8 mouse cellular contexts compared by ENCODE assay signal in the genomic region with DNA sequence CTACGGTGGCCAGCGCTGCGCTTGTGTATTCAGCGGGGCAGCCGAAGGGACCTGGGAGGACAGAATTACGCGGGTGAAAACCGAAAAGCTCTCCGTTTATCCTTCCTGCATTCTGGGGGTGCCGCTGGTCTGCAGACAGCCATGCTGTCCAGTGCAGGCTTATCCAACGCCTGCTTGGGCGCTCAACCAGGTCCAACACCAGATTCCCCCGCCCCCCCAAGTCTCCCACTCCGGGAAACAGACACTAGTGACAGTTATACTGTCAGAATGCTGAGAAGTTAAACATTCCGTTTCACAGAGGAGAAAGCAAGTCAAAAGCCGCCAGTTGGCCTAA. TPM values are rescaled to one million over a fixed set of nuclear protein-coding genes. Genes with fewer than 3 reads are reported as not detected.
A peak's percentile ranks its signal among the peaks of the same experiment; 100 is the strongest.
DNase-seq lines count a peak whose midpoint lies in the region; ATAC-seq and TF ChIP-seq lines count a peak whose summit lies in the region.

No protein-coding gene starts in this region.

- peak overlapping the region; percentile 76 for H3K27ac ChIP-seq in heart, embryonic 16.5 days (ENCODE audit: low read length)
- H3K27ac ChIP-seq in MEL (ENCODE audit: control insufficient read depth, low read depth, low read length): peak overlapping the region; percentile 97
- peak overlapping the region; percentile 61 for H3K27ac ChIP-seq in hindbrain, embryonic 11.5 days (ENCODE audit: low read depth, low read length)
- peak overlapping the region; percentile 78 for H3K27ac ChIP-seq in midbrain, embryonic 11.5 days (ENCODE audit: low read depth, low read length)

- TF ChIP-seq POLR2A in MEL (IDR thresholded peaks at IDR 0.05; ENCODE audit: control insufficient read depth in 1 of 2, insufficient read depth in 1 of 2, low read depth in 1 of 2, low read length in 2 of 2, poor library complexity in 1 of 2): no peak; a peak in 1 of 4 replicates

- intact Hi-C loops in heart, postnatal 14 days (cut with DNase I): loop anchor here (2.0 kb wide), 1 partner anchor 23 kb away; no protein-coding TSS in a partner anchor
- intact Hi-C loops in left cerebral cortex, postnatal 10 days (cut with DNase I): loop anchor here (2.0 kb wide), 1 partner anchor 41 kb away; a partner anchor contains a TSS

- DNase-seq in heart, postnatal 14 days: no peak
- no peak for DNase-seq in MEL (ENCODE audit: low read depth, low spot score)
- no peak for DNase-seq in hindbrain, embryonic 11.5 days (ENCODE audit: low spot score)
- no peak for DNase-seq in midbrain, embryonic 11.5 days (ENCODE audit: low spot score, missing footprints)
- no peak for DNase-seq in left cerebral cortex, postnatal 10 days (ENCODE audit: extremely low spot score in 1 of 2, low spot score in 2 of 2)
- no peak for DNase-seq in embryo, embryonic 11 days
- no peak for DNase-seq in embryo, embryonic 9.5 days (ENCODE audit: extremely low spot score)

- H3K4me2 ChIP-seq in heart, embryonic 16.5 days (ENCODE audit: low read depth, low read length): peak overlapping the region; percentile 78
- peak overlapping the region; percentile 52 for H3K4me2 ChIP-seq in hindbrain, embryonic 11.5 days (replicated peaks; ENCODE audit: low read depth, low read length)
- H3K4me2 ChIP-seq in midbrain, embryonic 11.5 days: peak overlapping the region; percentile 81

- no peak for TF ChIP-seq RAD21 in MEL (IDR thresholded peaks at IDR 0.05; ENCODE audit: low read depth, low read length)

- no peaks in the 10 kb centered on the region for H3K9me3 ChIP-seq in heart, embryonic 16.5 days (replicated peaks; ENCODE audit: control insufficient read depth, low read length)
- H3K9me3 ChIP-seq in MEL (replicated peaks; ENCODE audit: insufficient read depth, low read length): no peaks in the 10 kb centered on the region
- H3K9me3 ChIP-seq in hindbrain, embryonic 11.5 days (ENCODE audit: control insufficient read depth, low read length): no peaks in the 10 kb centered on the region
- no peaks in the 10 kb centered on the region for H3K9me3 ChIP-seq in midbrain, embryonic 11.5 days (ENCODE audit: control insufficient read depth, low read length)

- H3K4me1 ChIP-seq in heart, embryonic 16.5 days (ENCODE audit: control insufficient read depth, insufficient read depth, low read length): peaks cover 13% of the 10 kb centered on the region
- peaks cover 2 to 8% of the 10 kb centered on the region in 2 experiments for H3K4me1 ChIP-seq in MEL (ENCODE audit: control insufficient read depth in 1 of 2, insufficient read depth in 2 of 2, low read length in 2 of 2)
- no peaks in the 10 kb centered on the region for H3K4me1 ChIP-seq in hindbrain, embryonic 11.5 days (replicated peaks; ENCODE audit: control insufficient read depth, insufficient read depth, low read length)
- H3K4me1 ChIP-seq in midbrain, embryonic 11.5 days (ENCODE audit: control insufficient read depth, insufficient read depth, low read length): peaks cover 8% of the 10 kb centered on the region; the same call in 1 of the 2 replicates

- H3K4me3 ChIP-seq in heart, embryonic 16.5 days (ENCODE audit: low read length): peak overlapping the region; percentile 79
- H3K4me3 ChIP-seq in MEL (ENCODE audit: control insufficient read depth in 1 of 2, insufficient read depth in 1 of 2, low read depth in 2 of 2, low read length in 2 of 2): peak overlapping the region; percentile 75 to 82
- H3K4me3 ChIP-seq in hindbrain, embryonic 11.5 days (ENCODE audit: low read depth, low read length): peak overlapping the region; percentile 76
- peak overlapping the region; percentile 86 for H3K4me3 ChIP-seq in midbrain, embryonic 11.5 days (ENCODE audit: low read depth, low read length)

- no peak; the same call in 1 of the 2 replicates for ATAC-seq in heart, embryonic 16.5 days (replicated peaks; ENCODE audit: extremely low read depth, insufficient read depth, low FRiP score)
- no peak for ATAC-seq in hindbrain, embryonic 11.5 days (ENCODE audit: low FRiP score)
- ATAC-seq in midbrain, embryonic 11.5 days (ENCODE audit: low FRiP score): no peak

- under 1% methylated on average over 16 of the region's 16 CpGs for WGBS in heart, embryonic 16.5 days
- WGBS in hindbrain, embryonic 11.5 days: 2% methylated on average over 16 of the region's 16 CpGs
- under 1% methylated on average over 15 of the region's 16 CpGs for WGBS in midbrain, embryonic 11.5 days

- H3K36me3 ChIP-seq in heart, embryonic 16.5 days (ENCODE audit: control insufficient read depth, insufficient read depth): peaks cover 12% of the 10 kb centered on the region
- H3K36me3 ChIP-seq in MEL (ENCODE audit: control insufficient read depth in 1 of 2, insufficient read depth in 2 of 2, low read length in 2 of 2): peaks cover 4 to 23% of the 10 kb centered on the region in 2 experiments
- H3K36me3 ChIP-seq in hindbrain, embryonic 11.5 days (ENCODE audit: control insufficient read depth, insufficient read depth, low read length): no peaks in the 10 kb centered on the region
- H3K36me3 ChIP-seq in midbrain, embryonic 11.5 days (ENCODE audit: control insufficient read depth, insufficient read depth, low read length): peaks cover 4% of the 10 kb centered on the region

- no peaks in the 10 kb centered on the region for H3K27me3 ChIP-seq in heart, embryonic 16.5 days (ENCODE audit: control insufficient read depth, insufficient read depth, low read length)
- H3K27me3 ChIP-seq in MEL (ENCODE audit: control insufficient read depth in 1 of 2, insufficient read depth in 2 of 2, low read length in 2 of 2): no peaks in the 10 kb centered on the region
- H3K27me3 ChIP-seq in hindbrain, embryonic 11.5 days (ENCODE audit: control insufficient read depth, insufficient read depth, low read length): no peaks in the 10 kb centered on the region
- H3K27me3 ChIP-seq in midbrain, embryonic 11.5 days (ENCODE audit: control insufficient read depth, insufficient read depth, low read length): no peaks in the 10 kb centered on the region

- no peak for TF ChIP-seq CTCF in MEL (IDR thresholded peaks at IDR 0.05 in 2 of 3, conservative IDR thresholded peaks at IDR 0.05 in 1 of 3; ENCODE audit: control insufficient read depth in 1 of 3, insufficient read depth in 1 of 3, low read depth in 2 of 3, low read length in 3 of 3, poor library complexity in 1 of 3, severe bottlenecking in 1 of 3)

- TF ChIP-seq EP300 in MEL (IDR thresholded peaks at IDR 0.05; ENCODE audit: low read depth in 1 of 2, low read length in 2 of 2): no peak

- peaks cover 25% of the 10 kb centered on the region for H3K79me2 ChIP-seq in MEL (ENCODE audit: control insufficient read depth, insufficient read depth, low read length, poor library complexity)

- peak overlapping the region; percentile 73 for H3K9ac ChIP-seq in heart, embryonic 16.5 days (ENCODE audit: low read length)
- H3K9ac ChIP-seq in MEL (ENCODE audit: control insufficient read depth, low read depth, low read length, poor library complexity, severe bottlenecking): peak overlapping the region; percentile 95
- H3K9ac ChIP-seq in hindbrain, embryonic 11.5 days (ENCODE audit: low read depth, low read length): peak overlapping the region; percentile 98
- H3K9ac ChIP-seq in midbrain, embryonic 11.5 days (ENCODE audit: low read length): peak overlapping the region; percentile 66

TF ChIP-seq in MEL, 35 proteins besides CTCF, POLR2A, EP300 and RAD21:
- no peak for TF ChIP-seq HCFC1 (IDR thresholded peaks at IDR 0.05; ENCODE audit: low read depth, low read length)
- 0 out of 2 replicates have a peak, but pooled peaks have one; percentile 77 for TF ChIP-seq UBTF (IDR thresholded peaks at IDR 0.05; ENCODE audit: borderline replicate concordance, insufficient read depth, low read depth, low read length)
- TF ChIP-seq ETS1 (IDR thresholded peaks at IDR 0.05; ENCODE audit: low read depth, low read length): 0 out of 2 replicates have a peak, but pooled peaks have one; percentile 1

RNA-seq across cellular contexts. Expression of a gene that starts 24.5 kb away (rescaled TPM):
- polyA plus RNA-seq in heart, embryonic 16.5 days (2015; fragmentation: Nextera tagmentation; extraction: Ambion mirVana): 8.3 and 8.9 TPM in 2 replicates
- total RNA-seq in heart, postnatal 14 days (2021): 1 to 10 TPM; 6.9 to 7.8 TPM
- total RNA-seq in MEL (2012; rRNA removed): 3.3 and 4.6 TPM in 2 replicates
- polyA plus RNA-seq in MEL (2012; ENCODE audit: insufficient read depth in 1 of 2, insufficient read length in 2 of 2, low read depth in 1 of 2, low replicate concordance in 2 of 2, missing spikeins in 1 of 2): 1 to 10 TPM in 1 of 2 experiments, not detected in 1; 4.5 TPM
- polyA plus RNA-seq in hindbrain, embryonic 11.5 days (2014; fragmentation: Nextera tagmentation; extraction: Ambion mirVana): 9.1 and 10.1 TPM in 2 replicates
- polyA plus RNA-seq in midbrain, embryonic 11.5 days (2014; fragmentation: Nextera tagmentation; extraction: Ambion mirVana): 7.6 and 9.6 TPM in 2 replicates
- total RNA-seq in left cerebral cortex, postnatal 10 days (2021): 10 to 100 TPM; 20.1 to 23.4 TPM

RNA-seq across cellular contexts. Expression of a gene that starts 40.9 kb away (rescaled TPM):
- polyA plus RNA-seq in heart, embryonic 16.5 days (2015; fragmentation: Nextera tagmentation; extraction: Ambion mirVana): 49.1 and 55.1 TPM in 2 replicates
- total RNA-seq in heart, postnatal 14 days (2021): 10 to 100 TPM; 61.2 to 62.1 TPM
- 153 and 156 TPM in 2 replicates for total RNA-seq in MEL (2012; rRNA removed)
- polyA plus RNA-seq in MEL (2012; ENCODE audit: insufficient read depth in 1 of 2, insufficient read length in 2 of 2, low read depth in 1 of 2, low replicate concordance in 2 of 2, missing spikeins in 1 of 2): 100 to 1,000 TPM; 125 to 162 TPM
- polyA plus RNA-seq in hindbrain, embryonic 11.5 days (2014; fragmentation: Nextera tagmentation; extraction: Ambion mirVana): 137 and 140 TPM in 2 replicates
- 132 and 142 TPM in 2 replicates for polyA plus RNA-seq in midbrain, embryonic 11.5 days (2014; fragmentation: Nextera tagmentation; extraction: Ambion mirVana)
- total RNA-seq in left cerebral cortex, postnatal 10 days (2021): 10 to 100 TPM; 85.5 to 93.1 TPM

RNA-seq across cellular contexts. Expression of a gene that starts 57.4 kb away (rescaled TPM):
- 0.14 and 0.37 TPM in 2 replicates for polyA plus RNA-seq in heart, embryonic 16.5 days (2015; fragmentation: Nextera tagmentation; extraction: Ambion mirVana)
- total RNA-seq in heart, postnatal 14 days (2021): under 1 TPM; 0.17 to 0.22 TPM
- not detected in 2 replicates for total RNA-seq in MEL (2012; rRNA removed)
- not detected for polyA plus RNA-seq in MEL (2012; ENCODE audit: insufficient read depth in 1 of 2, insufficient read length in 2 of 2, low read depth in 1 of 2, low replicate concordance in 2 of 2, missing spikeins in 1 of 2)
- polyA plus RNA-seq in hindbrain, embryonic 11.5 days (2014; fragmentation: Nextera tagmentation; extraction: Ambion mirVana): 0.10 TPM in 1 of 2 replicates, not detected in the other
- polyA plus RNA-seq in midbrain, embryonic 11.5 days (2014; fragmentation: Nextera tagmentation; extraction: Ambion mirVana): not detected in 2 replicates
- total RNA-seq in left cerebral cortex, postnatal 10 days (2021): 1 to 10 TPM in 1 of 2 experiments, under 1 TPM in 1; 0.53 to 1.5 TPM
